Mouse (Mus musculus) pancreas, adult 10 weeks (tissue): ENCODE measurements around the gene Serinc4. TPM values are rescaled to one million over a fixed set of nuclear protein-coding genes. Genes with fewer than 3 reads are reported as not detected.

Source experiments
- polyA plus RNA-seq: library from polyadenylated mRNA; stranded (reverse); fragments of 350-450 nt; fragmentation: Illumina TruSeq; extraction: RNeasy Lipid Tissue Mini Kit (QIAGEN cat#74804); gene quantifications from one replicate; pipeline ENCODE4 v1.2.3, GENCODE M21; 2015; ENCODE audit warnings: low read depth, low replicate concordance; ENCODE audit not compliant: insufficient read depth

Serinc4 gene
- polyA plus RNA-seq, result not detected

DNA sequence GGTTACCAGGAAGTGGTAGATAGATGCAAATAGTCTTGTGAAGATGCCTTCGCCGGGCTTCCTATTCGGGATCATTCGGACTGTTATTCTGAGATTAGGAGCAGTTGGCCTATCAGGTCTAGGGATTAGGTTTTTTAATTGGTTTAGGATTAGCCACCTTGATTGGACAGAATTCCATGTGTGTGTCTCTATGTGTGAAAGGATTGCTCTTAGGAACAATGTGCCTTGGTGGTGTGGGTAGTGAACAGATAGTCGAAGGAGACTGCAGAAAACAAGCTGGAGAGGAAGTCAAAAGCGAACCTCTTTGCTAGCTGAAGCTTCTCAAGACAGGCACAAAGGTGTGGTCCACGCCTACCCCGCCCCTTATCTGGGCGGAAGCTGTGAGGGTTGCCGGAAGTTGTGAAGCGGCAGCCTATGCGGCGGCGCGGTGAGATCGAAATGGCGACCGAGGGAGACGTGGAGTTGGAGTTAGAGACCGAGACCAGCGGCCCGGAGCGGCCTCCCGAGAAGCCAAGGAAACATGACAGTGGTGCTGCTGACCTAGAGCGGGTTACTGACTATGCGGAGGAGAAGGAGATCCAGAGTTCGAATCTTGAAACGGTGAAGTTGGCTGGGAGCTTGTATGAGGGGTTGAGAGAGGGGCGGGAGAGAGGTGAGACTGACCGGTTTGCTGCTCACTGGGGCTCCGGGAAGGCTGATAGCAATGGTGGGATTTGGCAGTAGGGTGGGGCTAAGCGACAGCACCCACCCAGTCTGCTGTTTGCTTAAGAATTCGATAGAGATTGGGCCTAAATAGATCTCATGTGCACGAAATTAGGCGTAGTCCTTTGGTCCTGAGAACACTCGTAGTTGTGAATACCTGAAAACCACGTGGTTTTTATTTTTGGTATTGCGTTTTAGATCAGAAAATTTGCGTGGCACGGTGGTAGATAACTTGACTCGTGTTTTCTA is at the start of gene Serinc4:
TSS of gene Serinc4 (minus strand) at position 90 of the 951 bp plus-strand sequence.

DNA sequence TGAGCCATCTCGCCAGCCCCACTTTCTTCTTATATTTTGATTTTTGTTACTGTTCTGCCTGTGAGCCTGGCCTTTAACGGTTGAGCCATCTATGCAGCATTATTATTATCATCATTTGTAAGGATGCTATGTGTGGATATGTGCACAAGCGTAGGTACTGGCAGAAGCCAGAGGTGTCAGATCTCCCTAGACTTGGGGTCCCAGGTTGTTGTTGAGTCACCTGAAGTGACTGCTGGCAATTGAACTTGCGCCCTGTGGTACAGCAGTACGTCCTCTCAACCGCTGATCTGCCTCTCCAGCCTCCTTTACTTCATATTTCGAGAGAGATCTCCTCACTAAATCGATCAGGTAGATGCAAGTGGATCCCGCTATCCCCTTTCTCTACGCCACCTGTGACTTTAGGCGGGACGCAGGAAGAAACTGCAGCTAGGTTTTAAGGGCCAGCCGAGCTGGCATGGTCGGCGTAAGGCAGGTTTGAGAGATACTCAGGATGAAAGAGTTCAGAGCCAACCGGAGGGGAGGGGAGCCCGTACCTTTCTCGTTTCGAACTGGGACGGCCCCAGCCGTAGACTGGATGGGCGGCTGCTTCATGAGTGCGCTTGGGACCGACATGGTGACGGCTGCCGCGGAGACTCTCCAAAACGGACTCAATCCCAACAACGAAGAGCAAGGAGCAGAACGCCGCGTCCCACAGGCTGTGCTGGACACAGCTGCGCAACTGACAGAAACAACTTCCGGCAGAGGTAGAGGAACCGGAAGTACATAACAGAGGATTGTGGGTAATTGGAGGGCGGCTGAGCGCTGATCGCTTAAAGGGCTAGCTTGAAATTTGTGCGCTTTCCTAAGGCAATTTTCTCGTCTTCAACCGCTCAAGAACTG is 17.0 kb upstream of the Serinc4 start, which contains the start of gene Mfap1b:
TSS of gene Mfap1b (minus strand) at position 767 of the 879 bp plus-strand sequence.

DNA sequence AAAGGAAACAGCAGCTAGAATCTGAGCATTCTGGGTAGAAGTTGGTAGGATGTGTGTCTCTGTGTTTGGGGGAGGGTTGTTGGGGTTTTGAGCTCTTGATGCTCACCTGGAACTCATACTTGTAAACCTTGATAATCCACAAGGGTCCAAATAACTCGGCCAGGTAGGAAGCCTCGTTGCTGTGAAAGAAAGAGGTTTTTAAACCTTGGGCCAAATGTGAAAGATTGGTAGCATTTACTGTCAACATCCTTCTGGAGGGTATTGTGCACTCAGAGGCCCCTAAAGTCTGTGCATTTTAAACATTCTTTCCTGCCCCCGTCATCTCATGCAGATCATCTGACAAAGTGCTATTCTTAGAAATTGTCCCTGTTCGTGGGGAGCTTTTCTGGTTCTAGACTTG is 3.6 kb downstream of the Serinc4 start, which contains the start of gene Hypk:
TSS of gene Hypk (plus strand) at position 301 of the 400 bp plus-strand sequence.

DNA sequence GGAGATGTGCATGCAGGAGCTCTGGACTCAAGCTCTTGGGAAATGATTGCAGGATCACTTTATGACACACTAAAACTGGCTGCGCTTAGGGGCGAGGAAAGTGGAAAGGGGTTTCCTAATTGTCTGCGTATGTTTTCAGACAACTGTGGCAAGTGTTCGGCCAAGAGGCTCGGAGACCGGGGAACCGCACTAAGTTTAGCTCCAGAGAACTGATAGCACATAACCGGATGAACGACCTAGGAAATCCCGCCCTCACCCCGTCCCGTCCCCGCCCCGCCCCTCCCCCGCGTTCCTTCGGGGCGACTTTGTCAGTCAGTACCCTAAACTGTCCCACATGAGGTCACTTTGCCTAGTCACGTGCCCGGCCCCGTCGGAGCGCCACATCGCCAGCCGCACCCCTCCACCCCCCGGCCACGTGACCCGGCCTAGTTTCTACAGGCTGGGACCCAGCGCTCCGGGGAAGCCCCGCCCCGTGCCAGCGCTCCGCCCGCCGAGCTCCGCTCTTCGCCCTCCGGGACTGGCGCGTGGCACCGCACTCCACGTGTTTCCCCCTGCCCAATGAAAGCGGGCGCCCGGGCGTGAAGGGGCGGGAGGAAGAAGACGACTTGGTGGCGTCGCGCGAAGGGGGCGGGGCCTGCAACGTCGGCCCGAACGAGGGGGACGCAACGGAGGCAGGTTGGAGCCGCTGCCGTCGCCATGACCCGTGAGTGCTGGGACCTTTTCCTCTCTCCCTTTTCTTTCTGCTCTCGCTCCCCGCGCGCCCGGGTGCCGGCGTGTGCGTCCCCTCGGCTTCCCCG is 7.6 kb downstream of the Serinc4 start, which contains the start of gene Serf2:
TSS of gene Serf2 (plus strand) at position 457 of the 797 bp plus-strand sequence.

DNA sequence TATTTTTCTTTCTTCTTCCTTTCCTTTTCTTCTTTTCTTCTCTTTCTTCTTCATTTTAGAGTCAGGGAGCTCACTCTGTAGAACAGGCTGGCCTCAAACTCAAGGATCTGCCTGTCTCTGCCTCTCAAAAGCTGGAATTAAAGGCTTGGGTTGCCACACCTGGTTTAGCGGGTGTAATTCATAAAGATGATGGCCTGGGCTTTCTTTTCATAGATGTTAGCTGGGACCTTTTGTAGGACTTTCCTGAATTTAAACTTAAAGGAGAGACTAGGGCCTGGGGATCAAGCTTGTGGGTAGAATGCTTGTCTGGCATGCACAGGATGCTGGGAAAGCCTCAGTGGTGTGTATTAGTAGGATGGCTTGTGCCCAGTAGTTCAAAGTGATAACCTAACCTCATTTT is 12.4 kb downstream of the Serinc4 start, which contains the start of gene Ell3:
TSS of gene Ell3 (minus strand) at position 101 of the 400 bp plus-strand sequence.

GRCm38 (mm10) chr2:121413387-121414042 is 43.1 kb downstream of the Serinc4 start, which contains the start of the genes Pdia3 and Catsper2:
Pdia3 (plus strand) TSS chr2:121413775.
Catsper2 (minus strand) TSS chr2:121413792.

Other genes starting within 250 kb of the Serinc4 start
- 18.3 TPM for gene Trp53bp1, start 185.4 kb downstream of the Serinc4 start, polyA plus RNA-seq
- gene Map1a, start 167.2 kb downstream of the Serinc4 start, polyA plus RNA-seq, result 3.7 TPM
- gene Ppip5k1, start 101.4 kb downstream of the Serinc4 start, polyA plus RNA-seq, result 6.6 TPM
- gene Ckmt1, start 99.1 kb downstream of the Serinc4 start, polyA plus RNA-seq, result 9.1 TPM
- gene Strc, start 69.6 kb downstream of the Serinc4 start, polyA plus RNA-seq, result not detected
- gene Pdia3, start 43.0 kb downstream of the Serinc4 start, polyA plus RNA-seq, result 94.6 TPM
- 1.4 TPM for gene Catsper2, start 43.0 kb downstream of the Serinc4 start, polyA plus RNA-seq
- not detected for gene Ell3, start 12.5 kb downstream of the Serinc4 start, polyA plus RNA-seq
- gene Serf2, start 7.6 kb downstream of the Serinc4 start, polyA plus RNA-seq, result 99.5 TPM
- 26.5 TPM for gene Hypk, start 3.5 kb downstream of the Serinc4 start, polyA plus RNA-seq
- gene Mfap1b, start 17.3 kb upstream of the Serinc4 start, polyA plus RNA-seq, result 7.2 TPM
- 8.4 TPM for gene Mfap1a, start 49.9 kb upstream of the Serinc4 start, polyA plus RNA-seq
- gene Wdr76, start 49.9 kb upstream of the Serinc4 start, polyA plus RNA-seq, result 1.3 TPM